Mouse (Mus musculus) ES-Bruce4 (cell line): ENCODE data around the gene Acad10.

Experiments used
- CTCF ChIP-seq: IDR thresholded peaks from one replicate; pipeline ENCODE4 v1.8.1; 2011; ENCODE audit warnings: low read depth, low read length
- EP300 ChIP-seq: IDR thresholded peaks from 2 replicates; pipeline ENCODE4 v1.6.1; 2011; ENCODE audit warnings: low read depth, low read length; ENCODE audit not compliant: insufficient read depth
- POLR2A ChIP-seq: IDR thresholded peaks from one replicate; pipeline ENCODE4 v1.8.1; 2011; ENCODE audit warnings: low read length; ENCODE audit not compliant: insufficient read depth

DNA sequence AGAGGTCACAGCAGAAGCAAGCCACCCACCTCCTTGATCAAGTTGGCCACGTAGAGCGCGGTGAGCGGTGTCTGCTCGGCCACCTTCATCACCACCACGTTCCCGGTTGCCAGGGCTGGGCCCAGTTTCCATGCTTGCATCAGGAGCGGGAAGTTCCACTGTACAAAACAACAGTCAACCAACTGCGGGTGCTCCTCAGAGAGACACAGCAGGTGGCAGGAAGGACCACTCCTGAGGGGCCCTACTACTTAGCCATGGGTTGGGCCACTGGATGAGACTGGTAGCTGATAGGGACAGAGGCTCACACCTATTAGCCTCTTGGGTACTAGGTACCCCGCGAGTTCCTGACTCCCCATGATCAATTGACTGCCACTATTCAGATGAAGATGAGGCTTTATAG lies 84.4 kb downstream of the Acad10 start:
- TF ChIP-seq POLR2A (no peak), CTCF (no peak), EP300 (no peak)
